In the genomic region with DNA sequence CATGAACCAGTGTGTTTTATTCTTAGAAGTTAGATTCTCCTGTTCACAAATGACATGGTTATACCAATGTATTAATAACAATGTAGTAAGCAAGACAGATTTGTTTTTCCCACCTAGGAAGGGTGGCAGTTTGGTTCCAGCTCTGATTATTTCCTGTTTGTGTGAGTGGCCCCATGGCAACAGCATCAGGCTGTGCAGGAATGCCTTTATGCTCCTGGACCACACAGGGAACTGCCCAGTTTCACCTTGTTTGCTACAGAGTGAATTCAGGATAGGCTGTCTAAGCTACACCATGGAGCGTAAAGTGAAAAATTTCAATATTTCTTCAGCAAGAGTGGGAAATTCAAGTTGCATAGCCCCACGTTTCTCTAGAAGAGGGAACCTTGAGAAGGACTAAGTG, we compare ENCODE assay signal across 27 mouse cellular contexts.
DNase-seq lines count a peak whose midpoint lies in the region; ATAC-seq and TF ChIP-seq lines count a peak whose summit lies in the region.
"Had no signal": no experiment of that assay in that cellular context is flagged by ENCODE, and none has a peak within 500 bp of the region (broad histone marks: within the 10 kb centered on the region; RNA-seq: fewer than 3 reads in every experiment).

No protein-coding gene starts in this region.

- H3K36me3 ChIP-seq in forebrain, embryonic 11.5 days (ENCODE audit: control insufficient read depth, insufficient read depth, low read length), result no peaks in the 10 kb centered on the region
- H3K36me3 ChIP-seq in forebrain, postnatal 0 days (ENCODE audit: insufficient read depth), result no peaks in the 10 kb centered on the region
- H3K36me3 ChIP-seq: G1E; heart, embryonic 10.5 days; heart, embryonic 13.5 days; intestine, embryonic 15.5 days had no signal

- no peak overlapping the region for H3K4me2 ChIP-seq in forebrain, embryonic 11.5 days (ENCODE audit: low read depth, low read length, severe bottlenecking)
- H3K4me2 ChIP-seq in forebrain, postnatal 0 days (ENCODE audit: low read depth), result no peak overlapping the region
- H3K4me2 ChIP-seq: heart, embryonic 13.5 days; hindbrain, embryonic 14.5 days; intestine, embryonic 15.5 days had no signal

- DNase-seq in forebrain, embryonic 11.5 days (ENCODE audit: low spot score), result peak; percentile 53
- DNase-seq in forebrain, postnatal 0 days, result no peak
- peak; percentile 16 to 17 for DNase-seq in layer of hippocampus, adult 8-10 months (ENCODE audit: low spot score in 2 of 2)
- DNase-seq in layer of hippocampus, adult 9-10 months (ENCODE audit: low spot score), result no peak
- DNase-seq in brain, embryonic 14.5 days (ENCODE audit: low read depth), result peak; percentile 42
- DNase-seq: adrenal gland, postnatal 10 days; adrenal gland, postnatal 36 days; B cell, adult 2 months; cerebellum, adult 11 months; cerebellum, adult 2 months; cerebellum, adult 9-11 months; cerebellum, postnatal 25 days; gastrocnemius, postnatal 10 days; gastrocnemius, postnatal 36 days; heart, adult 2 months; heart, postnatal 14 days; heart, postnatal 4 days had no signal

- WGBS in forebrain, embryonic 11.5 days, result 75% methylated on average over 2 of the region's 2 CpGs
- WGBS in forebrain, postnatal 0 days, result 70% methylated on average over 2 of the region's 2 CpGs

- ATAC-seq in forebrain, embryonic 11.5 days (replicated peaks; ENCODE audit: low FRiP score), result no peak
- no peak for ATAC-seq in forebrain, postnatal 0 days
- no peak for ATAC-seq in megakaryocyte progenitor cell, adult 5-6 weeks (replicated peaks; ENCODE audit: poor library complexity)
- ATAC-seq: forebrain, embryonic 14.5 days; intestine, embryonic 15.5 days; Patski had no signal

- no peak for TF ChIP-seq POLR2A in brain, embryonic 14.5 days (IDR thresholded peaks at IDR 0.05; ENCODE audit: borderline replicate concordance, extremely low read depth, insufficient read depth, insufficient read length, poor library complexity, severe bottlenecking)

- no peak overlapping the region for H3K9ac ChIP-seq in forebrain, embryonic 11.5 days (ENCODE audit: low read length)
- no peak overlapping the region for H3K9ac ChIP-seq in forebrain, postnatal 0 days
- H3K9ac ChIP-seq: heart, embryonic 13.5 days; hindbrain, embryonic 14.5 days; intestine, embryonic 15.5 days had no signal

- no peak for TF ChIP-seq CTCF in forebrain, postnatal 0 days (IDR thresholded peaks at IDR 0.05; ENCODE audit: low read depth)
- TF ChIP-seq CTCF in brain, embryonic 14.5 days (IDR thresholded peaks at IDR 0.05; ENCODE audit: borderline replicate concordance, extremely low read depth, insufficient read depth, insufficient read length), result no peak

- H3K4me3 ChIP-seq in forebrain, embryonic 11.5 days (ENCODE audit: low read depth, low read length), result no peak overlapping the region
- H3K4me3 ChIP-seq in forebrain, postnatal 0 days (ENCODE audit: low read depth, low read length), result no peak overlapping the region
- H3K4me3 ChIP-seq: forebrain, embryonic 10.5 days; heart, adult 2 months; heart, embryonic 10.5 days; heart, embryonic 13.5 days; intestine, embryonic 15.5 days had no signal

- peaks cover 4% of the 10 kb centered on the region; the same call in 1 of the 2 replicates for H3K4me1 ChIP-seq in forebrain, embryonic 11.5 days (replicated peaks; ENCODE audit: control insufficient read depth, insufficient read depth, low read length)
- H3K4me1 ChIP-seq in forebrain, postnatal 0 days (ENCODE audit: insufficient read depth), result no peaks in the 10 kb centered on the region
- H3K4me1 ChIP-seq: heart, embryonic 10.5 days; intestine, embryonic 15.5 days had no signal

- no peak overlapping the region for H3K27ac ChIP-seq in forebrain, embryonic 11.5 days (ENCODE audit: low read depth, low read length)
- H3K27ac ChIP-seq in forebrain, postnatal 0 days (ENCODE audit: low read depth, low read length), result no peak overlapping the region
- H3K27ac ChIP-seq: forebrain, embryonic 10.5 days; heart, adult 2 months; heart, embryonic 10.5 days; heart, embryonic 13.5 days; hindbrain, embryonic 14.5 days; intestine, embryonic 15.5 days had no signal

- no peaks in the 10 kb centered on the region for H3K9me3 ChIP-seq in forebrain, embryonic 11.5 days (ENCODE audit: control insufficient read depth, low read length)
- H3K9me3 ChIP-seq in forebrain, postnatal 0 days (ENCODE audit: low read length), result no peaks in the 10 kb centered on the region
- H3K9me3 ChIP-seq: forebrain, embryonic 10.5 days; heart, embryonic 10.5 days; heart, embryonic 13.5 days; intestine, embryonic 15.5 days had no signal

- no peaks in the 10 kb centered on the region for H3K27me3 ChIP-seq in forebrain, embryonic 11.5 days (ENCODE audit: control insufficient read depth, insufficient read depth, low read length)
- no peaks in the 10 kb centered on the region for H3K27me3 ChIP-seq in forebrain, postnatal 0 days (ENCODE audit: insufficient read depth, low read length)
- H3K27me3 ChIP-seq: CH12.LX; heart, embryonic 13.5 days; intestine, embryonic 15.5 days; Patski had no signal

Comparison
In these comparisons a context has a peak if more than half of its experiments do, and no peak if none do; other contexts are left out.
1. DNase-seq: peak in forebrain, embryonic 11.5 days (single experiment), layer of hippocampus, adult 8-10 months (2 of 2) and brain, embryonic 14.5 days (single experiment); none in forebrain, postnatal 0 days (single experiment) and layer of hippocampus, adult 9-10 months (single experiment).